Mouse (Mus musculus) forebrain, embryonic 14.5 days (tissue): Measurements from ENCODE around the gene Steap2. TPM values are rescaled to one million over a fixed set of nuclear protein-coding genes. Genes with fewer than 3 reads are reported as not detected.

Experiments used
- ATAC-seq: fragments of 200-750 bp; cut with Nextera tagmentation; 2 replicates; pipeline ENCODE4 v1.8.0; 2017; ENCODE audit warnings: mild to moderate bottlenecking, moderate library complexity
- DNase-seq: peaks from one replicate; pipeline ENCODE4 v3.0.0-alpha.2; 2015; ENCODE audit warnings: low spot score
- H3K27ac ChIP-seq: fragments of 300-500 bp; sonication (generic); 2 replicates; pipeline ENCODE4 v1.5.1; 2014; ENCODE audit warnings: low read depth, mild to moderate bottlenecking, control low read depth, low read length, moderate library complexity
- H3K27me3 ChIP-seq: fragments of 300-500 bp; sonication (generic); replicated peaks from 2 replicates; pipeline ENCODE4 v1.6.1; 2014; ENCODE audit warnings: low read length, control low read depth, mixed read lengths; ENCODE audit not compliant: control insufficient read depth, insufficient read depth
- H3K36me3 ChIP-seq: fragments of 300-500 bp; sonication (generic); 2 replicates; pipeline ENCODE4 v1.6.1; 2014; ENCODE audit warnings: low read length, control low read depth; ENCODE audit not compliant: control insufficient read depth, insufficient read depth
- H3K4me1 ChIP-seq: fragments of 300-500 bp; sonication (generic); 2 replicates; pipeline ENCODE4 v1.6.1; 2014; ENCODE audit warnings: antibody characterized with exemption, low read length, control low read depth; ENCODE audit not compliant: control insufficient read depth, insufficient read depth
- H3K4me2 ChIP-seq: fragments of 300-500 bp; sonication (generic); 2 replicates; pipeline ENCODE4 v1.6.1; 2014; ENCODE audit warnings: mild to moderate bottlenecking, control low read depth, low read length
- H3K4me3 ChIP-seq: fragments of 300-500 bp; sonication (generic); 2 replicates; pipeline ENCODE4 v1.5.1; 2014; ENCODE audit warnings: low read depth, low read length, control low read depth
- H3K9ac ChIP-seq: fragments of 300-500 bp; sonication (generic); 2 replicates; pipeline ENCODE4 v1.6.1; 2014; ENCODE audit warnings: mild to moderate bottlenecking, low read length, control low read depth, moderate library complexity
- H3K9me3 ChIP-seq: fragments of 300-500 bp; sonication (generic); replicated peaks from 2 replicates; pipeline ENCODE4 v1.6.1; 2016; ENCODE audit warnings: low read length, control low read depth, mixed read lengths; ENCODE audit not compliant: control insufficient read depth
- WGBS: fragments of 180-500 bp; shearing (Covaris S2); extraction: QIAGEN DNeasy Blood & Tissue Kit; methylation state at CpG from one replicate; pipeline ENCODE4 v1.1.7; 2014; 5-methylcytosine and 5-hydroxymethylcytosine counted together
- polyA plus RNA-seq: library from polyadenylated mRNA; unstranded; fragments of >200 nt; fragmentation: Nextera tagmentation; extraction: Ambion mirVana; gene quantifications from 2 replicates; pipeline ENCODE4 v1.2.1, GENCODE M21; 2014

Steap2 gene
- polyA plus RNA-seq, 1 experiment from 2014 or later, result 4.3 TPM

- WGBS, result 79% methylated on average over 4 of the region's 4 CpGs
- no peaks in the 10 kb centered on the region for H3K9me3 ChIP-seq
- H3K4me1 ChIP-seq, result no peaks in the 10 kb centered on the region
- H3K4me2 ChIP-seq, result no peak overlapping the region
- no peaks in the 10 kb centered on the region for H3K36me3 ChIP-seq
- DNase-seq (no peak), ATAC-seq (no peak)
- H3K27ac ChIP-seq, result no peak overlapping the region
- H3K4me3 ChIP-seq, result no peak overlapping the region
- no peaks in the 10 kb centered on the region for H3K27me3 ChIP-seq
- no peak overlapping the region for H3K9ac ChIP-seq
Observed at GRCm38 (mm10) chr5:5683292-5683691, 11.1 kb downstream of the Steap2 start.

- H3K4me2 ChIP-seq, result no peak overlapping the region
Observed at GRCm38 (mm10) chr5:5679459-5679858, 14.9 kb downstream of the Steap2 start.

GRCm38 (mm10) chr5:5676082-5676481, 18.3 kb downstream of the Steap2 start:
- no peak overlapping the region for H3K27ac ChIP-seq
- H3K36me3 ChIP-seq, result 0 out of 2 replicates have a peak, but pooled peaks cover 7% of the 10 kb centered on the region
- H3K27me3 ChIP-seq, result no peaks in the 10 kb centered on the region
- WGBS, result 88% methylated on average over 3 of the region's 3 CpGs
- no peak for DNase-seq
- no peak overlapping the region for H3K4me2 ChIP-seq
- no peak overlapping the region for H3K9ac ChIP-seq
- no peaks in the 10 kb centered on the region for H3K9me3 ChIP-seq
- no peak for ATAC-seq
- no peak overlapping the region for H3K4me3 ChIP-seq
- no peaks in the 10 kb centered on the region for H3K4me1 ChIP-seq

More at GRCm38 (mm10) chr5:5679459-5679858, 14.9 kb downstream of the Steap2 start:
- ATAC-seq (no peak), DNase-seq (no peak)
- Histone ChIP-seq H3K4me3 (no peak overlapping the region), H3K4me1 (no peaks in the 10 kb centered on the region), H3K27ac (no peak overlapping the region), H3K27me3 (no peaks in the 10 kb centered on the region), H3K36me3 (0 out of 2 replicates have a peak, but pooled peaks cover 7% of the 10 kb centered on the region), H3K9me3 (no peaks in the 10 kb centered on the region), H3K9ac (no peak overlapping the region)

GRCm38 (mm10) chr5:5668920-5669319, 25.5 kb downstream of the Steap2 start:
- H3K27me3 ChIP-seq, result no peaks in the 10 kb centered on the region
- no peak for DNase-seq
- H3K4me2 ChIP-seq, result no peak overlapping the region
- 0 out of 2 replicates have a peak, but pooled peaks cover 8% of the 10 kb centered on the region for H3K36me3 ChIP-seq
- H3K4me3 ChIP-seq, result no peak overlapping the region
- no peak overlapping the region for H3K27ac ChIP-seq
- no peaks in the 10 kb centered on the region for H3K9me3 ChIP-seq
- WGBS, result 81% methylated on average over 7 of the region's 7 CpGs
- ATAC-seq, result no peak
- no peak overlapping the region for H3K9ac ChIP-seq
- peaks cover 11% of the 10 kb centered on the region for H3K4me1 ChIP-seq

- no peak for DNase-seq
- Histone ChIP-seq H3K27me3 (no peaks in the 10 kb centered on the region), H3K9me3 (no peaks in the 10 kb centered on the region), H3K4me3 (peak overlapping the region; percentile 81), H3K9ac (peak overlapping the region; percentile 74), H3K36me3 (0 out of 2 replicates have a peak, but pooled peaks cover 7% of the 10 kb centered on the region), H3K4me2 (peak overlapping the region; percentile 89), H3K4me1 (peaks cover 14% of the 10 kb centered on the region), H3K27ac (peak overlapping the region; percentile 58; the same call in 1 of the 2 replicates)
- ATAC-seq, result peak; percentile 42
- 55% methylated on average over 6 of the region's 6 CpGs for WGBS
Observed at GRCm38 (mm10) chr5:5664371-5664926, 29.9 kb downstream of the Steap2 start.

GRCm38 (mm10) chr5:5663655-5664370, 30.6 kb downstream of the Steap2 start, which contains the start of gene Cfap69:
Cfap69 (minus strand) TSS chr5:5664239.
- Histone ChIP-seq H3K27ac (peak within 1 kb of the TSS; percentile 58; the same call in 1 of the 2 replicates), H3K4me1 (peaks cover 14% of the 10 kb centered on the region), H3K36me3 (0 out of 2 replicates have a peak, but pooled peaks cover under 1% of the 10 kb centered on the region), H3K4me2 (peak within 1 kb of the TSS; percentile 89), H3K4me3 (peak within 1 kb of the TSS; percentile 81), H3K27me3 (no peaks in the 10 kb centered on the region), H3K9ac (peak within 1 kb of the TSS; percentile 74), H3K9me3 (no peaks in the 10 kb centered on the region)
- WGBS, result under 1% methylated on average over 48 of the region's 48 CpGs
- DNase-seq (peak; percentile 96), ATAC-seq (peak; percentile 99)

- Histone ChIP-seq H3K36me3 (no peaks in the 10 kb centered on the region), H3K27me3 (no peaks in the 10 kb centered on the region)
- WGBS, result 45% methylated on average over 6 of the region's 6 CpGs
Observed at GRCm38 (mm10) chr5:5663057-5663456, 31.3 kb downstream of the Steap2 start.

GRCm38 (mm10) chr5:5658680-5659079, 35.7 kb downstream of the Steap2 start:
- no peak for ATAC-seq
- no peak overlapping the region for H3K4me2 ChIP-seq
- no peak overlapping the region for H3K27ac ChIP-seq
- no peaks in the 10 kb centered on the region for H3K27me3 ChIP-seq
- H3K9me3 ChIP-seq, result no peaks in the 10 kb centered on the region
- DNase-seq, result no peak
- WGBS, result 73% methylated on average over 2 of the region's 2 CpGs
- H3K4me1 ChIP-seq, result 0 out of 2 replicates have a peak, but pooled peaks cover 3% of the 10 kb centered on the region
- H3K36me3 ChIP-seq, result no peaks in the 10 kb centered on the region
- H3K4me3 ChIP-seq, result no peak overlapping the region
- no peak overlapping the region for H3K9ac ChIP-seq

More at GRCm38 (mm10) chr5:5663057-5663456, 31.3 kb downstream of the Steap2 start:
- ATAC-seq (no peak), DNase-seq (no peak)
- peak overlapping the region; percentile 74 for H3K9ac ChIP-seq
- H3K4me3 ChIP-seq, result peak overlapping the region; percentile 81
- peak overlapping the region; percentile 89 for H3K4me2 ChIP-seq
- no peak overlapping the region for H3K27ac ChIP-seq
- peaks cover 14% of the 10 kb centered on the region for H3K4me1 ChIP-seq
- H3K9me3 ChIP-seq, result no peaks in the 10 kb centered on the region

GRCm38 (mm10) chr5:5657932-5658331, 36.4 kb downstream of the Steap2 start:
- DNase-seq (no peak), ATAC-seq (no peak)
- no peaks in the 10 kb centered on the region for H3K36me3 ChIP-seq
- no peak overlapping the region for H3K4me2 ChIP-seq
- no peaks in the 10 kb centered on the region for H3K27me3 ChIP-seq
- H3K27ac ChIP-seq, result no peak overlapping the region
- no peaks in the 10 kb centered on the region for H3K4me1 ChIP-seq
- WGBS, result 70% methylated on average over 2 of the region's 2 CpGs
- no peak overlapping the region for H3K4me3 ChIP-seq
- no peaks in the 10 kb centered on the region for H3K9me3 ChIP-seq
- no peak overlapping the region for H3K9ac ChIP-seq
